Mouse (Mus musculus) liver, embryonic 14.5 days (tissue): ENCODE results near the gene Tgfbr3. TPM values are rescaled to one million over a fixed set of nuclear protein-coding genes. Genes with fewer than 3 reads are reported as not detected.

Experiments
- ATAC-seq: fragments of 200-750 bp; cut with Nextera tagmentation; 2 replicates; pipeline ENCODE4 v1.8.0; 2017; ENCODE audit warnings: moderate number of reproducible peaks, mild to moderate bottlenecking, moderate library complexity; ENCODE audit not compliant: insufficient read depth
- DNase-seq, 3 experiments: peaks; one replicate each; pipeline ENCODE4 v3.0.0-alpha.2; 2012 to 2013; ENCODE audit warnings: low read depth in 3 of 3, low spot score in 3 of 3
- H3K27ac ChIP-seq: fragments of 300-500 bp; sonication (generic); 2 replicates; pipeline ENCODE4 v1.5.1; 2014; ENCODE audit warnings: moderate library complexity, mild to moderate bottlenecking, control low read depth, inconsistent platforms
- H3K27me3 ChIP-seq: fragments of 300-500 bp; sonication (generic); 2 replicates; pipeline ENCODE4 v1.6.1; 2014; ENCODE audit warnings: mild to moderate bottlenecking, low read length, moderate library complexity; ENCODE audit not compliant: control insufficient read depth, insufficient read depth
- H3K36me3 ChIP-seq: fragments of 300-500 bp; sonication (generic); replicated peaks from 2 replicates; pipeline ENCODE4 v1.6.1; 2014; ENCODE audit warnings: low read depth; ENCODE audit not compliant: control insufficient read depth, insufficient read depth
- H3K4me1 ChIP-seq, 2 experiments: fragments of 200-500 bp in 1 of 2; fragments of 300-500 bp in 1 of 2; sonication (generic) in 1 of 2; replicated peaks; 2 replicates each; pipeline ENCODE4 v1.6.1; 2012 to 2014; ENCODE audit warnings: antibody characterized with exemption in 1 of 2, inconsistent platforms in 1 of 2, low read length in 1 of 2; ENCODE audit not compliant: control insufficient read depth in 2 of 2, insufficient read depth in 2 of 2
- H3K4me2 ChIP-seq: fragments of 300-500 bp; sonication (generic); 2 replicates; pipeline ENCODE4 v1.6.1; 2014; ENCODE audit warnings: low read depth, mild to moderate bottlenecking, control low read depth, moderate library complexity
- H3K4me3 ChIP-seq, 2 experiments: fragments of 200-500 bp in 1 of 2; fragments of 300-500 bp in 1 of 2; sonication (generic) in 1 of 2; 2 replicates each; pipeline ENCODE4 v1.5.1; 2012 to 2014; ENCODE audit warnings: low read depth in 2 of 2, low read length in 2 of 2, mild to moderate bottlenecking in 2 of 2, control low read depth in 1 of 2, inconsistent platforms in 1 of 2, moderate library complexity in 1 of 2; ENCODE audit not compliant: insufficient read depth in 1 of 2
- H3K9ac ChIP-seq: fragments of 300-500 bp; sonication (generic); replicated peaks from 2 replicates; pipeline ENCODE4 v1.6.1; 2014; ENCODE audit warnings: mild to moderate bottlenecking, control low read depth, moderate library complexity
- H3K9me3 ChIP-seq: fragments of 300-500 bp; sonication (generic); 2 replicates; pipeline ENCODE4 v1.6.1; 2016; ENCODE audit warnings: low read length, mixed read lengths; ENCODE audit not compliant: control insufficient read depth
- CTCF ChIP-seq: IDR thresholded peaks from 2 replicates; pipeline ENCODE4 v1.5.1; 2016; ENCODE audit warnings: antibody characterized with exemption, low read depth, control low read depth
- EP300 ChIP-seq: IDR thresholded peaks from 2 replicates; pipeline ENCODE4 v1.6.1; 2016; ENCODE audit warnings: antibody characterized with exemption, low read depth
- WGBS: fragments of 180-500 bp; shearing (Covaris S2); extraction: QIAGEN DNeasy Blood & Tissue Kit; methylation state at CpG from one replicate; pipeline ENCODE4 v1.1.7; 2014; ENCODE audit not compliant: insufficient replicate concordance; 5-methylcytosine and 5-hydroxymethylcytosine counted together
- polyA plus RNA-seq, 2 experiments: library from polyadenylated mRNA; depleted of rRNA in 1 of 2; stranded (reverse) in 1 of 2; unstranded in 1 of 2; fragments of >200 nt; fragmentation: Nextera tagmentation in 1 of 2; extraction: Ambion mirVana in 1 of 2; gene quantifications; 2 replicates each; pipeline versions ENCODE4 v1.2.1 to v1.2.3; 2012 to 2014

Gene Tgfbr3
- polyA plus RNA-seq, 2 experiments: 4.3 to 7.5 TPM

GRCm38 (mm10) chr5:107173483-107173882 lies 115.9 kb downstream of the Tgfbr3 start:
- Histone ChIP-seq H3K9ac (no peak overlapping the region), H3K36me3 (no peaks in the 10 kb centered on the region), H3K4me1 (peaks cover 0 to 6% of the 10 kb centered on the region in 2 experiments; a peak in 2 of 4 replicates), H3K4me3 (no peak overlapping the region), H3K4me2 (no peak overlapping the region), H3K27me3 (no peaks in the 10 kb centered on the region), H3K9me3 (no peaks in the 10 kb centered on the region), H3K27ac (no peak overlapping the region)
- TF ChIP-seq EP300: no peak
- TF ChIP-seq CTCF: no peak
- DNase-seq: peak in 1 of 3 experiments; percentile 23
- WGBS: 53% methylated on average over 2 of the region's 2 CpGs
- ATAC-seq: peak; percentile 60; the same call in 1 of the 2 replicates

- no peak overlapping the region for H3K9ac ChIP-seq
- H3K27ac ChIP-seq: no peak overlapping the region
- DNase-seq (no peak), ATAC-seq (no peak)
- H3K27me3 ChIP-seq: no peaks in the 10 kb centered on the region
- TF ChIP-seq EP300: no peak
- TF ChIP-seq CTCF: no peak
- peaks cover 0 to 11% of the 10 kb centered on the region in 2 experiments; a peak in 3 of 4 replicates for H3K4me1 ChIP-seq
- no peak overlapping the region for H3K4me2 ChIP-seq
- 77% methylated on average over 7 of the region's 7 CpGs for WGBS
- no peaks in the 10 kb centered on the region for H3K36me3 ChIP-seq
- no peak overlapping the region for H3K4me3 ChIP-seq
- H3K9me3 ChIP-seq: no peaks in the 10 kb centered on the region
These were observed 117.6 kb downstream of the Tgfbr3 start for GRCm38 (mm10) chr5:107171861-107172260.

- H3K27me3 ChIP-seq: no peaks in the 10 kb centered on the region
- no peaks in the 10 kb centered on the region for H3K36me3 ChIP-seq
- peaks cover 0 to 11% of the 10 kb centered on the region in 2 experiments; a peak in 3 of 4 replicates for H3K4me1 ChIP-seq
- H3K27ac ChIP-seq: no peak overlapping the region
- WGBS: 73% methylated on average over 5 of the region's 5 CpGs
- H3K4me2 ChIP-seq: no peak overlapping the region
- no peak for DNase-seq
- ATAC-seq: no peak
- no peak overlapping the region for H3K4me3 ChIP-seq
- H3K9me3 ChIP-seq: no peaks in the 10 kb centered on the region
- no peak for TF ChIP-seq CTCF
- TF ChIP-seq EP300: no peak
- H3K9ac ChIP-seq: no peak overlapping the region
These were observed 119.6 kb downstream of the Tgfbr3 start for GRCm38 (mm10) chr5:107169796-107170195.

- 65% methylated on average over 8 of the region's 8 CpGs for WGBS
- no peak for ATAC-seq
- Histone ChIP-seq H3K9ac (no peak overlapping the region), H3K9me3 (no peaks in the 10 kb centered on the region), H3K36me3 (no peaks in the 10 kb centered on the region), H3K4me1 (peaks cover 0 to 9% of the 10 kb centered on the region in 2 experiments; a peak in 3 of 4 replicates), H3K4me2 (no peak overlapping the region), H3K4me3 (no peak overlapping the region), H3K27me3 (no peaks in the 10 kb centered on the region), H3K27ac (no peak overlapping the region)
- no peak for TF ChIP-seq CTCF
- no peak for TF ChIP-seq EP300
- no peak for DNase-seq
These were observed 121.5 kb downstream of the Tgfbr3 start for GRCm38 (mm10) chr5:107167872-107168300.

GRCm38 (mm10) chr5:107167373-107167772 lies 122.1 kb downstream of the Tgfbr3 start:
- Histone ChIP-seq H3K4me3 (no peak overlapping the region), H3K27ac (no peak overlapping the region), H3K9me3 (no peaks in the 10 kb centered on the region), H3K27me3 (no peaks in the 10 kb centered on the region), H3K36me3 (no peaks in the 10 kb centered on the region), H3K4me2 (no peak overlapping the region), H3K4me1 (peaks cover 0 to 9% of the 10 kb centered on the region in 2 experiments; a peak in 3 of 4 replicates), H3K9ac (no peak overlapping the region)
- ATAC-seq: no peak
- WGBS: 66% methylated on average over 12 of the region's 12 CpGs
- no peak for DNase-seq
- no peak for TF ChIP-seq CTCF
